Mouse (Mus musculus): Measurements from ENCODE around the gene Tpbg. TPM values are rescaled to one million over a fixed set of nuclear protein-coding genes. Genes with fewer than 3 reads are reported as not detected.

The Tpbg gene
- 0.31 and 0.40 TPM in 2 replicates for polyA plus RNA-seq (2012)

DNA sequence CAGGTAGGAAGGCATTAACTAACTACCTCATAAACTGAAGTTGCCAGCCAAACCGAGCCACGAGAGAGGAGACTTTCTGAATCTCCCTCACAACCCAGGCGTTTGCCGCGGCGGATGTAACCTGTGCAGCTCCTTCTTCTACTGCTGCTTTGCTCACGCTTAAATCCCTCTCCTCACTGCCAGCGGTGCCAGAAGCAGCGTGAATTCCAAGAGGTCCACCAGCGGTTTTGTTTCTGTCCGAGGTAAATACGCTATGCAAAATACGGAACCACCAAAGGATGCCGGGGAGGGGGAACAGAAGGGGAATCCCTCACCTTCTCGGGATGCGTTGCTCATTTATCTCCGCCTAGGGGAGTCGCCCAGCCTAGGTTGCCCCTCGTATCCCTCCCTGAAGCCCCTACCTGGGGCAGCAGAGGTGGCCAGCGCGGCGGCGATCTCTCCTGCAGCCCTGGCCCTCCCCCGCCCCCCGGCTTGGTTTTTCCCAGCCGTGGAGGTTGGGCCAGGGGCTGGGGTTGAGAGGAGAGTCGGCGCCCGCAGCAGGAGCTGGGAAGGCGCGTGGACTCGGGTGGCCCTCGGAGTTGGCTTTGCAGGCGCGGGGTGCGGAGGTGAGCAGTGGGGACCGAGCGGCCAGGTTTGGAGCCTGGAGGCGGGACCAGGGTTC lies at the start of gene Tpbg:
Tpbg (plus strand) TSS at position 30 of the 661 bp plus-strand sequence.

Other genes starting within 250 kb of the Tpbg start
- gene Ibtk, start 93.0 kb upstream of the Tpbg start, polyA plus RNA-seq (2012): 13.8 and 14.3 TPM in 2 replicates